Mouse (Mus musculus): ENCODE results near the gene Apol11b. TPM values are rescaled to one million over a fixed set of nuclear protein-coding genes. Genes with fewer than 3 reads are reported as not detected.
A peak's percentile ranks its signal among the peaks of the same experiment; 100 is the strongest.

The Apol11b gene
- total and polyA plus RNA-seq, 3 experiments = 0.04 to 0.26 (median 0.19) TPM

DNA sequence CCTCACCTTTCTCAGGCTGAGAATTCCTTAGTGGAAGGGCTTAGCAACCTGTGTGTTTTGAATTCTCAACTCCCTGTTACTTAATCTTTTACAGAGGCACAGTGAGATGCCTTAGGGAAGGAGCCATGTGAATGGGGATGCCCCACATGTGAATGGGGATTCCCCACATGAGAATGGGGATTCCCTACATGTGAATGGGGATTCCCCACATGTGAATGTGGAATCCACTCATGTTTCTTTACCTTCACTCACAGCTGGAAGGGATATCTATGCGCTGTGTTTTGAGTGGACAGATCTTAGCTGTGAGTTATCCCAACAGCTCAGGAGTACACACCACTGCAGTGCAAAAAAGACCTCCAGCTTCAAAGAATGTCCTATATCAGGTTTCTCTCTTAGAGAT, 18.4 kb downstream of the Apol11b start:
- Histone ChIP-seq H3K4me1 (ENCODE audit: control insufficient read depth in 1 of 2, insufficient read depth in 2 of 2) (peaks cover 45 to 79% of the 10 kb centered on the region in 2 experiments), H3K9ac (ENCODE audit: insufficient read depth, low read depth) (no peak overlapping the region), H3K36me3 (replicated peaks in 1 of 2; ENCODE audit: control insufficient read depth in 1 of 2, insufficient read depth in 1 of 2, low read length in 1 of 2) (no peaks in the 10 kb centered on the region), H3K4me2 (ENCODE audit: insufficient read depth, low read depth, poor library complexity, severe bottlenecking) (peak overlapping the region; percentile 72), H3K4me3 (replicated peaks in 1 of 3; ENCODE audit: low read depth in 2 of 3, low read length in 2 of 3, poor library complexity in 1 of 3) (no peak overlapping the region), H3K27me3 (replicated peaks) (no peaks in the 10 kb centered on the region), H3K9me3 (replicated peaks; ENCODE audit: low read length) (no peaks in the 10 kb centered on the region), H3K79me2 (replicated peaks; ENCODE audit: control insufficient read depth, extremely low read depth, insufficient read depth, poor library complexity, severe bottlenecking) (no peaks in the 10 kb centered on the region), H3K27ac (ENCODE audit: insufficient read depth, low read depth) (peak overlapping the region; percentile 51; the same call in 1 of the 2 replicates)
- TF ChIP-seq ELF1 (IDR thresholded peaks at IDR 0.05; ENCODE audit: low read depth, low read length) = no peak
- no peak for TF ChIP-seq POLR2AphosphoS2 (IDR thresholded peaks at IDR 0.05; ENCODE audit: low read depth, low read length)
- peak; percentile 74 for TF ChIP-seq BHLHE40 (IDR thresholded peaks at IDR 0.05; ENCODE audit: low read depth, low read length)
- TF ChIP-seq TBP (conservative IDR thresholded peaks at IDR 0.05; ENCODE audit: low read depth, low read length) = no peak
- TF ChIP-seq MEF2A (IDR thresholded peaks at IDR 0.05; ENCODE audit: borderline replicate concordance, low read depth, low read length) = no peak; the same call in 1 of the 2 replicates
- TF ChIP-seq ZKSCAN1 (IDR thresholded peaks at IDR 0.05; ENCODE audit: borderline replicate concordance, low read depth, low read length) = no peak
- no peak for TF ChIP-seq RAD21 (IDR thresholded peaks at IDR 0.05; ENCODE audit: low read depth, low read length)
- no peak for TF ChIP-seq CTCF (conservative IDR thresholded peaks at IDR 0.05 in 1 of 2, IDR thresholded peaks at IDR 0.05 in 1 of 2; ENCODE audit: low read depth in 2 of 2, low read length in 2 of 2)
- TF ChIP-seq ZMIZ1 (IDR thresholded peaks at IDR 0.05; ENCODE audit: low read depth, low read length) = no peak
- 0 out of 2 replicates have a peak, but pooled peaks have one; percentile 24 for TF ChIP-seq MAFK (IDR thresholded peaks at IDR 0.05; ENCODE audit: insufficient replicate concordance, low read length)
- TF ChIP-seq GABPA (IDR thresholded peaks at IDR 0.05; ENCODE audit: insufficient replicate concordance, low read depth, low read length) = no peak
- peak; percentile 55; the same call in 1 of the 2 replicates for TF ChIP-seq TCF12 (IDR thresholded peaks at IDR 0.05; ENCODE audit: low read depth, low read length)
- TF ChIP-seq RCOR1 (conservative IDR thresholded peaks at IDR 0.05; ENCODE audit: low read depth, low read length) = no peak; the same call in 1 of the 2 replicates
- peak; percentile 87 for TF ChIP-seq EP300 (IDR thresholded peaks at IDR 0.05; ENCODE audit: low read length)
- TF ChIP-seq USF1 (IDR thresholded peaks at IDR 0.05; ENCODE audit: low read depth, low read length) = no peak
- no peak for TF ChIP-seq HCFC1 (IDR thresholded peaks at IDR 0.05; ENCODE audit: low read depth, low read length)
- no peak for TF ChIP-seq KAT2A (IDR thresholded peaks at IDR 0.05; ENCODE audit: insufficient replicate concordance, low read length)
- peak; percentile 76 for TF ChIP-seq ETS1 (conservative IDR thresholded peaks at IDR 0.05; ENCODE audit: low read depth, low read length)
- TF ChIP-seq MXI1 (IDR thresholded peaks at IDR 0.05; ENCODE audit: low read depth, low read length) = no peak
- peak; percentile 45 for TF ChIP-seq IRF4 (IDR thresholded peaks at IDR 0.05; ENCODE audit: low read depth, low read length)
- TF ChIP-seq MAZ (IDR thresholded peaks at IDR 0.05; ENCODE audit: low read depth, low read length) = no peak
- 0 out of 2 replicates have a peak, but pooled peaks have one; percentile 24 for TF ChIP-seq CHD2 (IDR thresholded peaks at IDR 0.05; ENCODE audit: low read length)
- peak; percentile 61; the same call in 1 of the 2 replicates for TF ChIP-seq MAX (IDR thresholded peaks at IDR 0.05; ENCODE audit: low read length)
- no peak for TF ChIP-seq USF2 (conservative IDR thresholded peaks at IDR 0.05; ENCODE audit: low read depth, low read length)
- TF ChIP-seq SMC3 (IDR thresholded peaks at IDR 0.05; ENCODE audit: low read depth, low read length) = no peak
- no peak for TF ChIP-seq PAX5 (IDR thresholded peaks at IDR 0.05; ENCODE audit: low read length)
- no peak for TF ChIP-seq NELFE (IDR thresholded peaks at IDR 0.05; ENCODE audit: low read depth, low read length)
- no peak for TF ChIP-seq ZC3H11A (IDR thresholded peaks at IDR 0.05; ENCODE audit: low read depth, low read length)
- no peak for TF ChIP-seq NRF1 (IDR thresholded peaks at IDR 0.05; ENCODE audit: low read depth, low read length)
- TF ChIP-seq SIN3A (IDR thresholded peaks at IDR 0.05; ENCODE audit: low read length) = peak; percentile 27; the same call in 1 of the 2 replicates
- no peak for TF ChIP-seq UBTF (IDR thresholded peaks at IDR 0.05; ENCODE audit: low read depth, low read length)
- TF ChIP-seq MYC (IDR thresholded peaks at IDR 0.05; ENCODE audit: low read depth, low read length) = peak; percentile 69
- 0 out of 2 replicates have a peak, but pooled peaks have one; percentile 8 for TF ChIP-seq JUN (IDR thresholded peaks at IDR 0.05; ENCODE audit: insufficient read depth, low read depth, low read length)
- dilution Hi-C loops (cut with MboI; ENCODE audit: extremely low pct_ligation_motif_present, extremely low pct_unique_long_range_greater_than_20kb, low sequenced_read_pairs) = no loop called here
- DNase-seq (ENCODE audit: extremely low read depth) = peak; percentile 78
- in situ Hi-C loops (cut with MboI; ENCODE audit: low pct_ligation_motif_present, low pct_unique_long_range_greater_than_20kb, low sequenced_read_pairs) = no loop called here
